Mouse (Mus musculus): ENCODE data around the gene Rbms3.

The Rbms3 gene

DNA sequence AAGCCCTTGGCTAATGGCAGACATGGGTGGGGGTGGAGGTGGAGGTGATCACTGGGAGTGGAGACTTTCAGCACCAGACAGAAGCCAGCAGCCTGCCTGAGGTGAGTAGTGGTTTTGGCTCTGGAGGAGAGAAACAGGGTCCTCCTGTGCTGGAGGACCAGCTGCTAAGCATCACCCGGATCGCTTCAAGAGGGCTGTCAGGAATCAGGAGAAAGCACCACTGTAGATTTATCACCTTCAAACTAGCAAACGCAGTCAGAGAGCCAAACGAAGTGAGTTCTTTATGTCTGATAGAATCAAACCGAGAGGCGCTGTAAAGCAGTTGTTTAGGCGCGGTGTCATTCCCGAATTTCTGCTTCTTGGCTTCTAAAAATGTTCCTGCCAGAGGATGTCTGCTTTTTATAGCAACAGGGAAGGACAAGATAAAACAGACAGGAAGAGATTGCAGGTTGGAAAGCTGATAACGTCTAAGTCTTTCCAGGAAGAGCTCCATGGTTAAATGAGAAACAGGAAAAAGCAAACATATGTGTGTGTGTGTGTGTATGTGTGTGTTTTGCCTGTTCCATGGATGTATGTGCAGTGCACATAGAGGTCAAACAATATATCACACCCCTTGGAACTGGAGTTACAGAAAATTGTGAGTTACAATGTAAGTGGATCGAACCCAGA is 928.1 kb downstream of the Rbms3 start:
- DNase-seq: no peak

DNA sequence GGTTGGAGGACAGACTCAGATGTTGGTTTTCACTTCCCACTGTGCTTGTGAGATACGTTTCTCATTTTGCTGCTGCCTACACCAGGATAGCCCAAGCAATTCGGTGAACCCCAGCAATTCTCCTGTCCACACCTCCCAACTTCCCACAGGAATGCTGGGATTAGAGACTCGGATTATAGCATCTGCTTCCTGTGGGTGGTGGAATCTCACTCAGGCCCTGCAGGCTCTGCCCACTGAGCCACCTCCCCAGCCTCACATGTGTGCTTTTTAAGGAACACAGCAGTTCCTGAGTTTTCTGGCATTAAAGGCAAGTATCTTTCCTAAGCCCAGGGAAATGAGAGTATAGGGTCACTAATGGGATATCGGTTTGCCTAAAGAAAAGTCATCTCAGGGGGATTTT is 941.1 kb downstream of the Rbms3 start:
- DNase-seq: no peak

DNA sequence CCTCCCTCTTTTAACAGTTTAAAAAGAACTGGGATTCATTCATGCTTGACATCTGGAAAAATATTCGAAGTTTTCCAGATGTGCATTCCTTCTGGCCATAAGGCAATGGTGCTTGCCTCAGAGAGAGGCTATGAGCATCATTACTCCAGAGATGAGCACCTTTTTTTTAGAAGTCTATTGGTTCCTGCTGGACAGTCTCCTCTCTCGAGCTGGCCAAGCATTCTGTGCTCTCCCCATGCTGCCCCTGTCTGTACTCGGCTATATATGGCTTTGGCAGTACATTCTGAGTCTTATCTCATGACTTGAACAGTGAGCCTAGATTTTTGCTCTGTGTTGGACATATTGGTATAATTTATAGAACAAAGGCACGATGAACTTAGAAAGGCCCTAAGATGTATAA is 952.6 kb downstream of the Rbms3 start:
- no peak for DNase-seq

- DNase-seq: no peak
Measured at GRCm38 (mm10) chr9:116676445-116676844, 953.3 kb downstream of the Rbms3 start.

DNA sequence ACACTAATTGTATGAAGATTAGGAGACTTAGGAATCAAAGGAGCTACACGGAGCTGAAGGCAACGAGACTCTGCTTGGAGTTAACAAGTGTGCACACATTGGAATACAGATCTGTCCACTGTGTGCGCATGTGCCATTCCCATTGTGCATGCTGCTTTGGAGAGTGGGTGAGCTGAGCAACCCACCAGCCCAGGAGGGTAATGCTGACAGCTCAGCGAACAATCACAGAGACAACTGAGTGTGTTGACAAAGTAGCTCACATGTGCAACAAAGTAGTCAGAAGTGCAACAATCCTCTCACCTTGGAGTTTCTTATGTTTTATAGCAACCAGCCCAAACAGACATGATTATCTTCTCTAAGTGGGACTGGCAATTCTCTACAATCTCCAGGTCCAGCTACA is 955.5 kb downstream of the Rbms3 start:
- DNase-seq: no peak

DNA sequence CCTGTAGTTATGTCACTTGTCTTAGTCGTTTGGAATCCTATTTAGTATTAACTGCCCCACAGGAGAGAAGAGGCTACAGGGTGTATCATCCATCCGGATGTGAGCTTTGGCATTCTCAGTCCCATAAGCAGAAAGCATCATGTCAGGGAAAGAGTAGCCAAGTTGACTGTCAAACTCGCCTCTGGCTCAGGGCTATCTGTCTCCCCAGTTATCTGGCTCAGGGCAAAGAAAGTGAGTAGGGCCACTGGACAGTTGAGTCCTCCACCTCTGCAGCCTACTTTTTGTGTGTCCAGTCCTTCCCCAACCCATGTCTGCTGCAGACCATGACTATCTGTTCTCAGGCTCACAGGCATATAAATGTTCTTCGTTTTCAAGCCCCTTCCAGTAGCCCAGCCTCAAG is 968.7 kb downstream of the Rbms3 start:
- DNase-seq: no peak

- DNase-seq: no peak
Measured at GRCm38 (mm10) chr9:116659936-116660335, 969.8 kb downstream of the Rbms3 start.

DNA sequence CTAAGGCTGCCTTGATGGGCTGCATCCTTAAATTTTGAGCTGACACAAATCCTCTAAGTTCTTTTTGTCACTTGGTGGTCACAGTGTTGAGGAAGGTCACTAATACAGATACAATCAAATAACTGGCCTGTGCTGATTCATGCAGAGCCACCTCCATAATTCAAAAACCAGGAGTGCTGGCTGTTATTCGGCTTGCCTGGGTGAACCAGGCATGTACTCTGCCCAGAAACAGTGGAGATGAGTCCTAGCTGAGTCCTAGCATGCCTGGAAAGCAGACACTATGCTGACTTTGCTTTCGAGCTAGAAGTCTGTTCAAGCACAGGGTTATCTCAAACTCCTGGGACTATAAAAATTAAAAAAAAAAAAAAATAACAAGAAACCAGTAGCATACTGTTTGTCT is 972.6 kb downstream of the Rbms3 start:
- no peak for DNase-seq

DNA sequence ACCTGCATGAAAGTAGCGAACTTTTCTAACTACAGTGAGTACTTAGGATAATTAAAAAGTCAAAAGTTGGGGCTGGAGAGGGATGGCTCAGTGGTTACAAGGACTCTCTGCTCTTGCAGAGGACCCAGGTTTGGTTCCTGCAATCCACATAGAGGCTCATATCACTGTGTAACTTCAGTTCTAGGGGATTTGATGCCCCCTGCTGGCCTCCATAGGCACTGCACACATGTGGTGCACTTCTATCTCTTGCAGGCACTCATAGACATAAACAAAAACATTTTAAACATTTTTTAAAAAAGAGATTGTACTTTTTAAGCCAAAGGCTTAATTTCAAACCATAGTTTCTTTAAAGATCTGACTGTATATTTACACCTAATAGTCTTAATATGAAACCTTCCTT is 978.3 kb downstream of the Rbms3 start:
- DNase-seq: no peak

- no peak for DNase-seq
Measured at GRCm38 (mm10) chr9:116649955-116650354, 979.8 kb downstream of the Rbms3 start.

GRCm38 (mm10) chr9:116649086-116649792 is 980.5 kb downstream of the Rbms3 start:
- no peak for DNase-seq

GRCm38 (mm10) chr9:116644616-116645015 is 985.1 kb downstream of the Rbms3 start:
- DNase-seq: no peak

DNA sequence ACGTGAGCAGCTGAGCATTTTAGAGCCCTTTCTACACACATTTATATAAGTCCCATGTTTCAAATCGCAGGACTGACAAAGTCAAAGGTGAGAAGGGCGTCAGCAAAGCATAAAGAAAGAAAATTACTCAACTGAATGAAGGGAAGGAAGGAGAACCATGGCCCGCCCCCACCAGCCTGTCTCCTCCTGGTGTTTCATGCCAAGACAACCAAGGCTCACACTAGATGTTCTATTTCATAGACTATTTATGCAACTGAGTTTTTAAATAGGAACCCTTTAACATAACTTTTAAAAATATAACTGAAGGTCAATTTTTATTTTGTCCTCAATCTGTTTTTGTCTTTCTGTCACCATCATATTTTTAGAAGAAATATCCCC is 989.4 kb downstream of the Rbms3 start:
- DNase-seq: no peak

- DNase-seq: no peak
Measured at GRCm38 (mm10) chr9:116639597-116640301, 990.0 kb downstream of the Rbms3 start.

DNA sequence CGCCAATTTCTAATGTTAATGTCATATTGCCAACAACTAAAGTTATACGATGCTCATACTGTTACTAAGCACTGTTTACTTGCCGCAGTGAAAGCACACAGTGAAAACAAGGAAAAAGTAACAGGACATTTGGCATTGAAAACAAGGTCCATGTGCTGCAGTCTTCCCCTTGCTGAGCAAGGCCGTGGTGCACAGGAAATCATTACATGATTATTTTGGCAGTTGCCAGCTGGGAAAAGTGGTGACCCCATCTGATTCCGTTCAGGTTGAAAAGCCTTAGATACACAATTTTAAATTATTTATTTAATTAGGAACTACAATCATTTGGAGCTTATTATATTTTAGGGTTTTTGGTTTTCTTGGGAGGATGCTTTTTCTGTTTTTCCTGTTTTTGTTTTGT is 995.9 kb downstream of the Rbms3 start:
- no peak for DNase-seq

GRCm38 (mm10) chr9:116633075-116633474 is 996.6 kb downstream of the Rbms3 start:
- no peak for DNase-seq

DNA sequence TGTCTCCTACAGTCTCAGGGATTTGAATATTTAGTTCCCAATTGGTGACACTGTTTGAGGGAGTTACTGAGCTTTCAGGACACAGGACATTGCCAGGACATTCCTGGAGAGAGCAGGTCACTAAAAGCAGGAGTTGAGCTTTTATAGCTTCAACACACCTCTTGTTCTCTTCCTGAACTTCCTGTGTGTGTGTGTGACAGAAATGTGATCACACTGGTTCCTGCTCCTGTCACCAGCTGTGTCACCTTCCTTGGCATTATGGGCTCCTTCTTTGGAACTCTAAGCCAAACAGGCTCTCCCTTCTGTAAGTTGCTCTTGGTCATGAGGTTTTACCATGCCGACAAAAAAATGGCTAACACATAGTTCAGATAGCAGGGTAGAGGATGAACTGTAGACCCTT is 997.9 kb downstream of the Rbms3 start:
- DNase-seq: no peak

- DNase-seq: no peak
Measured at GRCm38 (mm10) chr9:116630805-116631204, 998.9 kb downstream of the Rbms3 start.

- no peak for DNase-seq
Measured at GRCm38 (mm10) chr9:116620434-116620833, 1009.3 kb downstream of the Rbms3 start.

- DNase-seq: no peak
Measured at GRCm38 (mm10) chr9:116618886-116619285, 1010.8 kb downstream of the Rbms3 start.

DNA sequence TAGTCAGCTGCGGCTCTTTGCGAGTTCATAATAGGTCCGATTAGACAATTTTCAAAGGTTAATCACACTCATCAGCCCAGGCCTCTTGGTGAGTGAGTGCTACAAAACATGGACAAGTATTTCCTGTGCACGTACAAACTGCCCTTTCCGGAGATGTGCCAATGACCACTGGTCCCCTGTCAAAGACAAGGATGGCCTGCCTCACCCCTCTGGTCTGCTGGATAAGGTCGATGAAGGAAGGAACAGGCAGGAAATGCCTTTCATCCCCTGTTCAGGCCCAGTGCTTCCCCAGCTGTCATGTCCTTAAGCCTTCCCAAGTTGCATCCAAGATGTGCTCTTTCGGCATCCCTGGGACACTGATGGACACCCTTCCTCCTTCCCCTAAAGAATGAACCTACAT is 1016.4 kb downstream of the Rbms3 start:
- DNase-seq: no peak

DNA sequence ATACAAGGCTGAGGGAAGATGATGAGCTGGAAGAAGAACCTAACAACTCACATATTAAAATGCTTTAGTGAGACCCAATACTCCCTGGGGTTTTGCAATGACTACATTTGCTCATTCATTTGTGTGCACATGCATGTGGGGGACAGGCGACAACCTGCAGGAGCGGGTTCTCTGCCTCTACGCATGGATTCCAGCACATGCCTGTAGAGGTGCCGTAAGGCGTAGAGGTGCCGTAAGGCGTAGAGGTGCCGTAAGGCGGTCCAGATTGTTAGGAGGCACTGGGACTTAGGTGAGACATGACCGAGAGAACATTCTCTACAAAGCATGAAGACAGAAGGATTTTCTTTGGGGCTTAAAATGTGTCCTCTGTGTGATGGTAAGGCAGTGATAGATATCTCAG is 1033.7 kb downstream of the Rbms3 start:
- DNase-seq: no peak

- DNase-seq: no peak
Measured at GRCm38 (mm10) chr9:116592486-116592885, 1037.2 kb downstream of the Rbms3 start.

DNA sequence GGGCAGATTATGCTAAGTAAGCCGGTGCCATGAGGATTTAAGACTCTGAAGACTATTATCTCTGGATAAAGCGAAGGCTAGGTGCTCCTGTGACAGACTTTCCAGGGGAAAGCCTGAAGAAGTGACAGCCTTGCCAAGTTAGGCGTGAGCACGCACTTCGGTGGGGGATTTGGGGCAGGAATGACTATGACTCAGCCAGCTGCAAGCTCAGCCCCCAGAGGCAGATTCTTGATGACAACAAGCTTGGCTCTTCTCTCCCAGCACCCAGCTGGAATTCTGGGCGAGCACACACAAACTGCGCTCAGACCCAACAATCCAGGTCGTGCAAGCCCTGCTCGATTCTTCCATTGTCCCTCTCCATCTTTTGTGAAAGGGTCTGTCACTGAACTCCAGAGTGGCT is 1038.6 kb downstream of the Rbms3 start:
- DNase-seq: no peak
